Mouse (Mus musculus) heart, postnatal 10 days (tissue): ENCODE measurements around the gene Atp6v0a2. TPM values are rescaled to one million over a fixed set of nuclear protein-coding genes. Genes with fewer than 3 reads are reported as not detected.

Source experiments
- total RNA-seq, 2 experiments: library from RNA; stranded (reverse); gene quantifications; 2 replicates each; pipeline ENCODE4 v1.2.3; 2021

Atp6v0a2 gene
- total RNA-seq, 2 experiments from 2014 or later = 34.5 to 35.9 TPM

Other genes starting within 250 kb of the Atp6v0a2 start
- gene Sbno1, start 202.6 kb upstream of the Atp6v0a2 start, total RNA-seq = 10 to 100 TPM; 69.2 to 77.6 TPM
- 100 to 1,000 TPM; 146 to 153 TPM for gene Kmt5a, start 188.6 kb upstream of the Atp6v0a2 start, total RNA-seq
- gene Rilpl2, start 150.2 kb upstream of the Atp6v0a2 start, total RNA-seq = 10 to 100 TPM; 11.0 to 11.4 TPM
- 10 to 100 TPM; 14.2 to 16.0 TPM for gene Snrnp35, start 145.4 kb upstream of the Atp6v0a2 start, total RNA-seq
- 100 to 1,000 TPM; 111 to 115 TPM for gene Rilpl1, start 97.2 kb upstream of the Atp6v0a2 start, total RNA-seq
- 100 to 1,000 TPM; 201 to 206 TPM for gene Tmed2, start 87.9 kb upstream of the Atp6v0a2 start, total RNA-seq
- 1 to 10 TPM; 6.2 to 7.0 TPM for gene Ddx55, start 75.7 kb upstream of the Atp6v0a2 start, total RNA-seq
- 10 to 100 TPM; 39.8 to 43.6 TPM for gene Eif2b1, start 49.4 kb upstream of the Atp6v0a2 start, total RNA-seq
- 10 to 100 TPM; 19.0 to 23.5 TPM for gene Gtf2h3, start 49.4 kb upstream of the Atp6v0a2 start, total RNA-seq
- gene Dnah10, start 96.5 kb downstream of the Atp6v0a2 start, total RNA-seq = under 1 TPM in 1 of 2 experiments, not detected in 1; 0.02 TPM
- under 1 TPM; 0.74 to 0.81 TPM for gene Ccdc92, start 233.8 kb downstream of the Atp6v0a2 start, total RNA-seq
- 10 to 100 TPM; 57.6 to 58.7 TPM for gene Zfp664, start 234.1 kb downstream of the Atp6v0a2 start, total RNA-seq